Mouse (Mus musculus): Measurements from ENCODE around the gene Ank2.

- TF ChIP-seq CTCF (IDR thresholded peaks at IDR 0.05; ENCODE audit: extremely low read depth, insufficient read depth, low read length) (no peak), POLR2A (IDR thresholded peaks at IDR 0.05; ENCODE audit: extremely low read depth, insufficient read depth, low read length) (no peak)
These were observed 205.1 kb downstream of the Ank2 start for GRCm38 (mm10) chr3:127294079-127294478.

All from cortical plate, adult 2 months (tissue).